Mouse (Mus musculus): ENCODE measurements at regions not wholly inside any gene's neighbourhood (a gene's known extent, or its start where the extent isn't known, plus 50 kb on each side); places are given as distances from the start of the nearest gene placed in this dataset.

DNA sequence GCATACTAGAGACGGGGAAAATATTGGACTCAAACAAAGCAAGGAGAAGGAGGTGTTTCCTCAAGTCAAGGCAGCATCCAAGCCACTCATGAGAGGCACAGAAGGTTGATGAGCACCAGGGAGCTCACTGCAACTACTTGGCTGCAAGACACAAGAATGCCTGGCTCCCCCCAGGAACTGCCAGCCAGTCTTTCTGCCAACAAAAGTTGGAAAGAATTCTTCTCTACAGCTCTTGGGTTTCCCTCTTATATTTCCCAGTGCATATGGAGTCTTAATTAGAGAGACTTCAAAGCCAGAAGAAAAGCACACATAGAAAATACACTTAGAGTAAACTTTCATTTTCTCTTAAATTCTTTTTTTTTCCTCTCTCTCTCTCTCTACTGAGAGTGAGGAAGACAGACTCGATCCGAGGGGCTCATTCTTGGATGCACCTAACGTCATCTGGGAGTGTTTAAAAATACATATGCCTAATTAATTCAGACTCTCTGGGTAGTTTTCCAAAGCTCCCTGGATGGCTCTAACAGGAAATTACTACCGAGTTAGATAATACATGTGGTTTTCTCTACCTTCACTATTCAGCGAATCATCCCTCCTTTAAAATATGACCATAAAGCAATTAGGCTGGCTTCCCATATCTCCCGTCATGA, 222.7 kb downstream of the Fam84b start:
- DNase-seq, result no peak

GRCm38 (mm10) chr15:60618801-60619200, 234.8 kb downstream of the Fam84b start:
- DNase-seq, result no peak

DNA sequence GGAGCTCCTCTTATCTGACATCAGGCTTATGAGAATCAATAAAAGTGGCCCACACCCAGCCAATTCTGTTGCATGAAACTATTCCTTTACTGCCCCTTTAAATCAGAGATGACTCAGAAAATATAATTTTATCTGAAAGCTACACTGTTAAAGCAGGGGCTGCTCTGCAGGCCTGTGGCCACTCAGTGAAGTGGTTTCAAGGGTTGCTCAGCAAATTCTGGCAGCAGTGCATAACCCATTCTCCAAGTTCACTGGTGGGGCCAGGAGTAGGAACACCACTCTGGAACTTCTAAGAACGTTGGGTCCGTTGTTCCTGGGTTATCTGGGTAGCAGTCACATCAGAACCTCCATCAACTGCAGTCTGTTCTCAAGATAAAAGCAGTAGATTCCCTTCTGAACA, 236.2 kb downstream of the Fam84b start:
- no peak for DNase-seq

DNA sequence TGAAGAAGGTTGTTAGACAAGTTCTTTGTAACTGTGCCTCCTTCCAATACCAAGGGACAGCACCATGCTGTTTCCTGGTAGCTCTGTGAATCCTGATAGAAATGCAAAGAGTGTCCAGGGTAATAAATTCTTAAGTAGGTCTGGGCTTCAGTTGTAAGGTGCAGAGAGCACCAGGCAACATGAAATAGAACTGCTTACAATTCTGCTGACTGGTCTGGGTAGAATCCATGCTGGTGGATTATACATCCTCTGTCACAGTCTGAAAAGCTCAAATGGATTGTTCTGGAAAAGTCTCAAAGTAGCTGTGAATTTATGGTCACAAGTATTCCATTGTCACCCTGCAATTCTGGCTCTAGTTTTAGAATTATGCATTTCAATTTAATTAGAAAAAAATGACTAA, 251.7 kb downstream of the Fam84b start:
- no peak for DNase-seq

- no peak for DNase-seq
These were observed 276.5 kb downstream of the Fam84b start for GRCm38 (mm10) chr15:60577084-60577483.

DNA sequence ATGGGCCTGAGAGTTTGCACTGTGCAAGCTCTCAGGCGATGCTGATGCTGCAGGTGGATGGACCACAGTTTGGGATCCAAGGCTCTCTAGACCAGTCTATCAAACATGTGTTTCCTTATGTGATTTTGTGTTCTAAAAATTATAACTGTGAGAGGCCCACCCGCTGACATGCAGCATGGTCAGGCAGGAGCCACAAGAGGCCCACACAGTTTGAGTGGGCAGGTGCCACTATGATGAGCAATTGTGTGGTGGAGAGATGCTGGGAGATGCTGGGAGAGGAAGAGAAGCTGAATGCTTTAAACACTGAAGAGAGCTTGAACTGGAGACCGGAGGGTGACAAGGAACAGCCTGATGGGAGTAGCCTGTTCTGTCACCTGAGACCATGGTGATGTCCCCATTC, 287.3 kb downstream of the Fam84b start:
- DNase-seq, result no peak

DNA sequence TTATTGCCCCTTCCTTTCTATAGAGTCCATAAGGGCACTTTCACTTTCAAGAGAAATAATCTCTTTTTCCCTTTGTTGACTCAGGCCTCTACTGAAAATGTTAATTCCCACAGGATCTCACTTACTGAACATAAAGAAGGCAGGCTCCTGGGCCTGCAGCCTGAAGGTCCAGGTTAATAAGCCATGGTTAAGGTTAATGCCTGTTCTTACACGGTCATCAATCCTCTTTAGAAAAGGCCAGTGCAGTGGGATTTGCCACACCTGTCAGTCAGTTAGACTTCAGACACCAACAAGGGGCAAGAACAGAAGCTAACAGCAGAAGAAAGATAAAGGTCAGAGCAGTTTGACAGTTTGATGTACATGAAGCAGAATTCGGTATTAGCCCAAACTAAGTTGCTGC, 288.6 kb downstream of the Fam84b start:
- DNase-seq, result no peak

DNA sequence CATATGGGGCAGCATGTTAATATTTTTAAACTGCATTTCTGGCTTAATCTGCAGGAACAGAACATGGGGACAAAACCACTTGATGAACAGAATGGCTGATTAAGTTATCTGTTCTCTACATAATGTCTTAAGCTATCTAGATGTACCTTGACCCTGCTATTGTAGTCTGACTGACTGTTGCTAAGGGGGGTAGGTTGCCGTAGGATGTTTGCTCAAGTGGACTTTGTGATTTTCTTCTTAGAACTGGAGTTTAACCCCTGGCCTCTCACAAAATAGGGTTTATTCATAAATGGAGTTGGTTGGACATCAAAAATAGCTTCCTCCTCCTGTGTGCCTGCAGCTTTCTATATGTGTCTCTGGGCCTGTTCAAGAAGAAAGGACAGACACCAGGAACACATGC, 292.9 kb downstream of the Fam84b start:
- DNase-seq, result no peak

DNA sequence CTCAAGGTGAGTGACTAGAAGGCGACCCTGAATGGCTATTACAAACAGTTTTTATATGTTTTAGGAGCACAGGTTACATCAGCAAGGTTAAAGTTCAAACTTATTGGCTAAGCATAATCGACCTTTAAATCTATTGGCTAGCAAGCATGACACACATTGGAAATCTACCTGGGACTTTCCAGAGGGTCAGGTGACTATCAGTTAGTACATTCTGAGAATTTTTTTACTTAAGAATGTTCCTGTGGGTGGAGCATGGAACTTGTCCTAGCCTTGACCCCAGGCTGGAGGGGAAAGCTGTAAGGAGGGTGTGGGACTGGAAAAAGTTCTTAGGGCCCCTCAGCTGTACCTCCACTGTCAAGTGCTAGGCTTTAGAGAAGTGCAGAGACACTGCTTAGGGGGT, 297.9 kb downstream of the Fam84b start:
- no peak for DNase-seq

DNA sequence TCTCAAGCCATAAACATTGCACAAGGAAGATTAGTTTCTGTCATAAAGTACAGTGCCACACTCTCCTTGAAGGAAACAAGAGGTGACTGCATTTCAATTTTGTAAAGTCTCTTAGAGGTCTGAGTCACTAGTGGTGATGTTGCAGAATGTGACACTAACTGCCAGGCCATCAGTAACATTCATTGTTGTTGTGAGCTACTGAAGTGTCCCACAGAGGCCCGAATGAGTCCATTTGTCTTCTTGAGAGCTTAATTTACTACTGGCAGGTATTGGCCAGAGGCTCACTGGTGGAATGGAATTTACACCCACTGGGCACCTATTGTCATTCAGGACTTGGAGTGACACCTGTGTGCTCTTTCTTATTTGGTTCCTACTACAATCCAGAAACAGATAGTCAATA, 299.0 kb downstream of the Fam84b start:
- no peak for DNase-seq

- no peak for DNase-seq
These were observed 305.5 kb downstream of the Fam84b start for GRCm38 (mm10) chr15:60548045-60548444.

DNA sequence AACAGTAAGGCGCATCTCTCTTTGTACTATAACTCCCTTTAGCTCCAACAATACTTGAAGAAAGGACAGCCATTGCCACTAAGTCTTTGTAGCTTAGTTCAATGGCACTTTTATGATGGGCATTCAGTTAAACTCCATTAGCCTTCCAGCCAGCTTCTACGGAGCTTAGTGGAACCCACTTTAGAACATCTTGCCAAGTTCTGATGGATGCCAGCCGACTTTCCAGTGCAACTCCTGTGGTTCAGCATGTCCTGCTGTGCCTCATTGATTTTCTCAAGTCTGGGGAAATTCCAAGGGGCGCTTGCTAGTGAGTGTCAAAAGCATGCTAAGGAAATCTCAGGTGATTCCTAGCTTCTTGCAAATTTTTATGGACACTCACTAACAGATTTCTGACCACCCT, 316.4 kb downstream of the Fam84b start:
- DNase-seq, result no peak

GRCm38 (mm10) chr15:60534701-60535100, 318.9 kb downstream of the Fam84b start:
- no peak for DNase-seq

DNA sequence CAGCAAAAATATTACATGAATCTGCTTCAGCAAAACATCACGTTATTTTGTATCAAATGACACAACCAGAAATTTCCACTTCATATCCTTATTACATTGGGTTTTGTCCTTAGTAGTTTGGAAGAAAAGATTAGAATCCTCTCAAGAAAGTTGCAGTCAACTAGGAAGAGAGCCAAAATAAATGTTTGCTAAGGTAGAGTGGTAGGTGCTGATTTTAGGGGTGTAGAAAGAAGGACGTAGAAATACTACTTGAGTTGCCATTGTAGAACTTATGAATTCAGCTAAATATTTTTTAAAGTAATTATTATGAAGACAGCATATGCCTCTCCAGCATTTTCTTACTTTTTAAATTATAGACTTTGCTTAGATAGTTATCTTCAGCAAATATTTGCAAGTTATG, 336.8 kb downstream of the Fam84b start:
- no peak for DNase-seq

GRCm38 (mm10) chr15:60476755-60477310, 376.7 kb downstream of the Fam84b start:
- DNase-seq, result no peak

GRCm38 (mm10) chr15:60475086-60475485, 378.5 kb downstream of the Fam84b start:
- DNase-seq, result no peak

- DNase-seq, result no peak
These were observed 415.5 kb upstream of the 4933412E24Rik start for GRCm38 (mm10) chr15:60431916-60432315.

DNA sequence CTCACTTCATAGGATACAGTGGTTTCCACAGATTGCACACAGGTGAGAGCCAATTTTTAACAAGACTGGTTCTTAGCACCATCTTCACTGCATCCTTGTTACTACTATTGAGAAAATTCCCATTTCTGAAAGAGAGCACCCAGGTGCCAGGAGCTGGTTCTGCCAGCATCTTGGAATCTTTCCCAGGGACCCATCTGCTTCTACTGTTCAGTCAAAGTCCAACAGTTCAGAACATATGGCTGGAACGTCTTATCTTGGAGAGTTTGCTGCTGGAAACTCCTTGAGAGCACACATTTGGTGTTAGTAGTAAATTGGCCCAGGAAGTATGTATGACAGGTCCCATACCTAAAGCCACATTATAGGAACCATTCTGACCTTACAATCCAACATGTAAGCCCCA, 402.7 kb upstream of the 4933412E24Rik start:
- no peak for DNase-seq

DNA sequence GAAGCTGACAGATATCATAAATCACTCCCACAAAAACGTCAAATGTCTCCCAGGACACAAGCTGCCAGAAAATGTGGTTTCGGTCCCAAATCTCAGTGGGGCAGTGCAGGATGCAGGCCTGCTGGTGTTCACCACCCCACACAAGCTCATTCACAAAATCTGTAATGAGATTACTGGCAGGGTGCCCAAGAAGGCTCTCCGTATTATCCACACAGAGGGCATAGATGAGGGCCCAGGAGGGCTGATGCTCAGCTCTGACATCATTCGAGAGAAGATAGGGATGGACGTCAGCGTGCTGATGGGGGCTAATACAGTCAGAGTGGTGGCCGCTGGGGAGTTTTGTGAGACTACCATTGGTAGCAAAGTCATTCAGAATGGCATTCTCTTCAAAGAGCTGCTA, 375.9 kb upstream of the 4933412E24Rik start:
- no peak for DNase-seq

DNA sequence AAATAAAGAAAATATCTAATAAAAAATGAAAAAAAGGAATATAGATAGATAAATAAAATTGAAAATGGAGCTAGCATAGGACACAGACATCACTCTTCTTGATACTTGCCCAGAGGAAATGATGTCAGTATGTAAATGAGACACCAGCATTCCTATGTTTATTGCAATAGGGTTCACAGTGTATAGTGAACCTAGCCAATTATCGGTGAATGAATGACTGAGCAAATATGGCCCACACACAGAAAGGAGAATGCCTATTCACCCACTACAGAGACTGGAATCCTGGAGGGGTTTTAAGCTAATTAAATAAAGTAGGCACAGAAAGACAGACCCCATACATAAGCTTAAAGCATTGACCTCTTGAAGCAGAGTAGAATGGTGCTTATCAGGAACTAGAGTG, 373.9 kb upstream of the 4933412E24Rik start:
- no peak for DNase-seq

DNA sequence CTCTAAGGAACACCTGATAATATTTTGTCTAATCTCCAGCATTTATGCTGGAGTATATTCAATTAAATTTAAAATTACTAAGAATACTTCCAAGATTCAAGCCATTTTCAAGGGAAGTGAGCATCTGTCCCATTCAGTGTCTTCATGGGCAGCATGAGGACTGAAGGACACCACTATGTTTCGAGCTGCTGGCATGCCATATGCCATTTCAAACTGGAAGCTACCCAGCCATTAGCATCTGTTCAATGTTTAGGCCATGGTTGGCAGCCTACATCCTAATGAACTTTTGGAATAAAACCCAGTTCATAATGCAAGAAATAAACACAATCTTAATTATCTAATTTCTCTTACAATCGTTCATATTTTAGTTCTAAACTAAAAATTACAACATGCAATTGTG, 371.5 kb upstream of the 4933412E24Rik start:
- no peak for DNase-seq
